Mouse (Mus musculus): Measurements from ENCODE around the gene Gstp2. TPM values are rescaled to one million over a fixed set of nuclear protein-coding genes. Genes with fewer than 3 reads are reported as not detected.
"Not testable (repeated sequence)": the region's sequence is repeated elsewhere in the genome, so short reads cannot be mapped to it uniquely, and the experiment has no call there.

Gstp2 gene
- total RNA-seq, 1 experiment from 2014 or later = 65.7 TPM

- DNase-seq = no peak
Observed at GRCm38 (mm10) chr19:4070311-4070710, 24.5 kb upstream of the Gstp2 start.

DNA sequence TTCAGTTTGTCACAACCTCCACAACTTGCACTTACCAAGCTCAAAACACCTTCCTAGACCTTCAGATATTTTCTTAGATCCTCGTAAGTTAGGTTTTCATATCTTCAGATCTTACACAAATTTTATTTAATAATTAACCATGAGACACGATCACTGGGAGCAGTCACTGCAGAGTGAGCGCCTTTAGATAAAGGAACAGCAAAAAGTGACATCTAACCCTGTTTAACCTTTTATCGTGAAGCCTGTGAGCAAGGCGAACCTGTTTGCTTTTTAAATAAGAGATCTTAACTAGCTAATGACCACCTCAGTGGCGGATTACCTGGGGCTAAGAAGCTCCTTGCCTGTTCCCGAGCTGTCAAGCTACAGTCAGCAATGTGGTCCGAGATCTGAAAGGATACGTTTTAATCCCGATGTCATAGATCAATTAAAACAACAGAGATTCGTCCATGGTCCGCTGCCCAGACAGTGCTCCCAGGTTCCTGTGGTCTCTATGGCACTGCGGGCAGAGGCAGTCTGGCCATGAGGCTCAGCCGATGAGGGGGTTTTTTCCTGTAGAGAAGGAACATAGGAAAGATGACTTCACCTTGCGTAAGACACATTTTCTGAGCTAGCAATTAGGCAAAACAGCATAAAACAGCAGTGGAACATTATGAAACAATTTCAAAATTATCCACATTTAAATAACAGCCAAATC lies 23.0 kb upstream of the Gstp2 start:
- no peak for DNase-seq

DNA sequence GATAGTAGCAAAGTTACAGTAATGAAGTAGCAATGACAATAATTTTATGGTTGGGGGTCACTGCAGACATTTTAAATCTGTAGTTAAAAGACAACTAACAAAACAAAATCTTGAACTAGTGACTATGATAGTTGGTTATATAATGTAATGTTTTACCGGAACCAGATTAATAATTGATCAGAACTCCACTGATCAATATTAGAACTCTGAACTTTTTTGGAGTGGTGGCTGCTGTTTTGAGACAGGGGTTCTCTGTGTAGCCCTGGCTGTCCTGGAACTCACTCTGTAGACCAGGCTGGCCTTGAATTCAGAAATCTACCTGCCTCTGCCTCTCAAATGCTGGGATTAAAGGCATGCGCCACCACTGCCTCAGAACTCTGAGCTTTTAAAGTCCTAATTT lies 22.4 kb upstream of the Gstp2 start:
- not testable (repeated sequence) for DNase-seq

DNA sequence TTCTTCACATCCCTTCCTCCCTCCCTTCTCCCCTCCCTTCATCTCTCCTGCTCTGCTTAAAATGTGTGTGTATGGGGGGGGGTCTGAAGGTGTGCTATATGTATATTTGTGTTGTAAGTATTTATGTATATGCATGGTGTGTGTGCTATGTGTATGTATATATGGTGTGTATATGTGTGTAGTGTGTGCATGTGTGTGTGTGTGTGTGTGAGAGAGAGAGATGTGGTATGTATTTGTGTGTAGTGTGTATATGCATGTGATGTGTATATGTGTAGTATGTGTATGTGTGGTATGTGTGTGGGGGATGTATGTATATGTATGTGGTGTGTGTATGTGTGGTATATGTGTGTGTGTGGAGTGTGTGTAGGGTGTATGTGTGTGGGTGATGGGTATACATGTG lies 21.1 kb upstream of the Gstp2 start:
- DNase-seq = no peak

- DNase-seq = no peak
Observed at GRCm38 (mm10) chr19:4066280-4066679, 20.5 kb upstream of the Gstp2 start.

DNA sequence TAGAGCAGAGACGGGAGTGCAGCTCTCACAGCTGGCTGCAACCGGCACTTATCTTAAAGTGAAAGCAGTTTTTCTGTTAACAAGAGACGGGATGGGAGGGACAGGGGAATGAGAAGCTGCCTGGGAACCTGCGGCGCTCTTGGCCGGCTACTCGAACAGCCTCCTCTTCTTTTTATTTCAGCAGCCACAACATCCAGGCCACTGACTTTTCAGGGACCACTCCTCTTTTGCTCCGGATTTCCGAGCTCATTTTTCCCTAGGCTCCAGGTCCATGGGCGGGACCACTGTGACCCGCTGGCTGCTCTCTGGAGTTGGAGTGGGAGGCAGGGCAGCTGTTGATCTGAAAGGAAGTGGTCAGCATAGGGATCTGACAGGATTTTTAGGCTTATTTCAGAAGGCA lies 18.7 kb upstream of the Gstp2 start:
- DNase-seq = not testable (repeated sequence)

DNA sequence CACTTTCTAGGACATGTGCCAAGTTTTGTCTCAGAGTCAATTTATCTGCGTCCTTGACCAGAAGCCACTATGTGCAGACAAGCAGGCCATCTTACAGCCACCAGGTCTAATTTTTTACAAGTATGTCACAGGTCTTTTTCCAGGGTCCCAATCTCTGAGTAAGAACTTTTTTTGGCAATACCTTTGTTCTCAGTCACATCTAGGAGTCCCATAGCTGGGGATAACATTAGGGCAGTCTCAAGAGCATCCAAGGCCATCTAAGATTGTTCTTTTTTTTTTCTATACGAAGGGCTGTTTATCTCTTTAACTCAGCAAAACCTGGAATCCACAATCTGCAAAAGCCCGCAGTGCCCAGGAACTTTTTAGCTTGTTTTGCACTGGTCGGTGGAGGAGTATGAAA lies 17.5 kb upstream of the Gstp2 start:
- DNase-seq = not testable (repeated sequence)

GRCm38 (mm10) chr19:4060899-4061465 lies 15.2 kb upstream of the Gstp2 start:
- no peak for DNase-seq

- DNase-seq = not testable (repeated sequence)
Observed at GRCm38 (mm10) chr19:4060044-4060898, 14.4 kb upstream of the Gstp2 start.

- no peak for DNase-seq
Observed at GRCm38 (mm10) chr19:4059069-4059740, 13.4 kb upstream of the Gstp2 start, which contains the start of gene Gstp3. Gene Gstp3 (minus strand): TSS chr19:4059569.

GRCm38 (mm10) chr19:4058581-4058980 lies 12.8 kb upstream of the Gstp2 start:
- no peak for DNase-seq

- DNase-seq = no peak
Observed at GRCm38 (mm10) chr19:4057962-4058361, 12.1 kb upstream of the Gstp2 start.

- no peak for DNase-seq
Observed at GRCm38 (mm10) chr19:4057389-4057788, 11.6 kb upstream of the Gstp2 start.

GRCm38 (mm10) chr19:4056727-4057126 lies 10.9 kb upstream of the Gstp2 start:
- DNase-seq = no peak

GRCm38 (mm10) chr19:4055947-4056693 lies 10.3 kb upstream of the Gstp2 start:
- no peak for DNase-seq

- DNase-seq = no peak
Observed at GRCm38 (mm10) chr19:4055216-4055946, 9.6 kb upstream of the Gstp2 start.

- DNase-seq = no peak
Observed at GRCm38 (mm10) chr19:4054613-4055012, 8.8 kb upstream of the Gstp2 start.

DNA sequence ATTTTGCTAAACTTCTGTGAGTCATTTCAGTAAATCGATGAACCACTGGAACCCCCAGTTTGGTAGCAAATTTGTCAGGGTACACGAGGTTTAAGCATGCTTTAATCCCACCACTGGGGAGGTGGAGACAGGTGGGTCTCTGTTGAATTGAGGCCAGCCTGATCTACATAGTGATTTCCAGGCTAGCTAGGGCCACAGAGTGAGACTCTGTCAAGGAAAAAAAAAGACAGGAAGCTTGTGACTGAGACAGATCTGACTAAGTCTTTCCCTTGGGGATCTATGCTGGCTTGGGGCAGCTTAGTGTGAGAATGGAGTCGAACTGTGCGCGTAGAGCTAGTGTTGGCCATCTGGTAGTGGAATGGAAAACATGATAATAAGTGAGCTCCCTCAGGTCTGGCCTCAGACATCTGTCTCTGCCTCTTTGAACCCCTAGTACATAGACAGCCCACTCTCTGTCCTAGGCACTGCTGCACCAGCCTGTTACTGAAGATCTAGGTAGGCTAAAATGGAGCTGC lies 6.8 kb upstream of the Gstp2 start:
- DNase-seq = no peak

DNA sequence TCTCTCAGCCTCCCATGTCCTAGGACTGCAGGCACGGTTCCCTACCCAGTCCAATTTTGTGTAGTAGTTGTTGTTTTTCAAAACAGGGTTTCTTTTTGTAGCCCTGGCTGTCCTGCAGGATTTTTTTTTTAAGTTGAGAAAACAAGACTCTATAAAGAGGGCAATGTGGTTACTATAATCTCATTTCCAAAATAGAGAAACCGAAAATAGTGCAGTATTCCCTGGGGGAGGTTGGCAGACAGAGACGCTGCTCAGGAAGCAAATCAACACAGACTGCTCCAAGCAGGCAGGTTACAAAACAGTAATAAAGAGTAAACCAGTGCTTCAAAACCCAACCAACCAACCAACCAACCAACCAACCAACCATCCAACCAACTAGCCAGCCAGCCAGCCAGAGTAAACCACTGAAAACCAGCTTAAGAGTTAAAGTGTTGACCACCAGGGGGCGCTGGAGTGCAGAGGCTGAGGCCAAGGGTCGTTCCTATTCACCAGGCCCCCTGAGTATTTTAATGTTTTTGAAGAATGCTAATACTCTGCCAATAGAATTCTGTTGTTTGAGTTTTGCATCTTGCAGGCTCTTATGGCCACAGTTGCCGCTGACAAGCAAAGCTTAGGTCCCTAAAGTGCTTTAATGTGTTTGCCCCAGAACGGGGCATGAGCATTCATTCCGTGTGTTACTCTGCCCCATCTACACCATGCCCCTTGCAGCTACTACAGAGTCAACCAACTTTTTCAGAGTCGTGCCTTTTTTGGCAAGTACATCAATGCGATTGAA lies 6.1 kb upstream of the Gstp2 start:
- DNase-seq = peak; percentile 74

GRCm38 (mm10) chr19:4051016-4051415 lies 5.2 kb upstream of the Gstp2 start:
- DNase-seq = no peak
